Mouse (Mus musculus): Measurements from ENCODE around the gene Pex14. TPM values are rescaled to one million over a fixed set of nuclear protein-coding genes. Genes with fewer than 3 reads are reported as not detected.

Gene Pex14
- polyA plus RNA-seq, 1 experiment from 2014 or later = 42.3 TPM

DNA sequence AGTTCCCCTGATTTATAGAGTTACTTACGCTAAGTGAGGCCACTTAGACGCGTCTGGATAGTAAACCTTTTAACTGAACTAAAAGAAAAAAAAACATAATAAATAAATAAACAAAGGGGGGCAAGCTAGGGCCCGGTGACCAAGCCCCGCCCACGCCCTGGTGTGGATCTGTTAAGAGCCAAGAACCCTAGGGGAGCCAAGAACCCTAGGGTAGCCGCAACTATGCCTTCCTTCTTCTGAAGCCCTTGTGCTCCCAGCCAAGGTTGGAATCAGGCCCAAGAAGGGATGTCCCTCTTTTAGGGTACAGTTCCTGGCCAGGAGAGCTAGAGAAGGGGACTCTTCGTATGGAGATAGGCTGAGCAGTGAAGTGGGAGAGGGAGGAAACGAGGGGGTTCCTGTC lies 176.3 kb downstream of the Pex14 start:
- DNase-seq (ENCODE audit: low spot score) = no peak

DNA sequence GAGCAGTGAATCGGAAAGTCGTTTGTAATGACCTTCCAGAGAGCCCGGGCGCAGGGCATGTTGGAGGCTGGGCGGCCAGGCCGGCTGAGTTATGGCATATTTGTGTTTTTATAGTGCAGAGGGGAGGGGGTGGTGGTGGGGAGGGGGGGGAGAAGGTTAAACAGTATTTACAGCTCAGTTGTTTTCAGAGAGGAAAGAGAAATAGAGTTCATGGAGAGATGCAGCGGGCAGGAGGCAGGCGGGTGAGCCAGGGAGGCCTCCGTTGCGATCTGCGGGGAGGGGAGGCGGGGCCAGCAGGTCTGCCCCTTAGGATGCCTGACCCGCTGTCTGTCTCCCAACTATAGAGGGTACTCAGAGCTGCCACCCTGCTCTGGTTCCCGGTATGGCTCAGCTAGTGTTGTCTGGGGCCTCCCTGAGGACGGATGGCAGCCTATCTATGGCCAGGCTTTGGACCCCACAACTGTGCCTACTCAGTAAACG lies 177.4 kb downstream of the Pex14 start:
- DNase-seq (ENCODE audit: low spot score) = no peak

DNA sequence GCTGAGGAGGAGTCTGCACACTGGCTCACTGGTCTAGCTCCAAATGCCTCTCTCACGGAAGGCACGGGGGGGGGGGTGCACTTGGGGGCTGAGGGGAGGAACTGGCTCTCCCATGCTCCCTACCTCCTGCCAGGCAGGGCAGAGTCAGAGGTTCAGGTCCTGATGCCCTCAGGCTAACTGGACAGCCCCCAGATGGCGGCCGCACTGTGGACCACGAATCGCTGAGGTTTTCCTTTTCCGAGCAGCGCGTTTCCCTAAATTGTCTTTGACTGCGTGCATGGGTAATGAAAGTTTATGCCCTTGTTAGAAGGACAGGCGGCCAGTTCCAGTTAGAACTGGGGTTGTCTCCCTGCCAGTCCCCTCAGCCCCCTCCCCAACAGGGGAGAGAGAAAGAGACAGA lies 179.1 kb downstream of the Pex14 start:
- DNase-seq (ENCODE audit: low spot score) = no peak

- no peak for DNase-seq (ENCODE audit: low spot score)
These were observed 180.8 kb downstream of the Pex14 start for GRCm38 (mm10) chr4:148918707-148919447.

- no peak for DNase-seq (ENCODE audit: low spot score)
These were observed 183.8 kb downstream of the Pex14 start for GRCm38 (mm10) chr4:148915849-148916248.

- DNase-seq (ENCODE audit: low spot score) = peak; percentile 32
These were observed 184.6 kb downstream of the Pex14 start for GRCm38 (mm10) chr4:148914863-148915622.

- DNase-seq (ENCODE audit: low spot score) = no peak
These were observed 186.7 kb downstream of the Pex14 start for GRCm38 (mm10) chr4:148912826-148913590.

DNA sequence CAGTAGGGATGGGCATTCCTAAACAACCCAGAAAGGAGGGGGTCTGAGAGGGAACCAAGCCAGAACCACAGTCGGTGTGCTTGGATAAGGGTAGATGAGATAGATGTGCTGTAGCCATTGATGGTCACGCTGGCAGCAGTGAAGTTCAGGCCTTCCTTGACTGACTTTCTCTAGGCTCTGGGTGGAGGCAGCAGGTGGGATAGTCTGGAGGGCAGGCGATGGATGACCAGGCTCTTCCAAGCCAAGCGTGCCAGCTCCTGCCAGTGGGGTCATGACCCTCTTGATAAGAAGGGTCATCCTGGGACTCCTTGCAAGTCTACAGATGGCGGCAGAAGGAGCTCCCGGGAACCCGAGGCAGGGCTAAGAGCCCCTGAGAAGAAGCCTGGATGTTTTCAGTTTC lies 187.5 kb downstream of the Pex14 start:
- no peak for DNase-seq (ENCODE audit: low spot score)

Other genes starting within 250 kb of the Pex14 start
- 34.6 TPM in 2 replicates for gene Dffa, start 4.3 kb upstream of the Pex14 start, polyA plus RNA-seq (2015; fragmentation: Nextera tagmentation; extraction: Ambion mirVana)
- 0.19 TPM in 1 of 2 replicates, not detected in the other for gene Cort, start 26.9 kb upstream of the Pex14 start, polyA plus RNA-seq (2015; fragmentation: Nextera tagmentation; extraction: Ambion mirVana)
- gene Cenps, start 37.8 kb upstream of the Pex14 start, polyA plus RNA-seq (2015; fragmentation: Nextera tagmentation; extraction: Ambion mirVana) = 49.1 and 51.2 TPM in 2 replicates
- gene Pgd, start 66.9 kb upstream of the Pex14 start, polyA plus RNA-seq (2015; fragmentation: Nextera tagmentation; extraction: Ambion mirVana) = 77.6 and 89.0 TPM in 2 replicates
- gene Kif1b, start 207.8 kb upstream of the Pex14 start, polyA plus RNA-seq (2015; fragmentation: Nextera tagmentation; extraction: Ambion mirVana) = 9.8 and 10.5 TPM in 2 replicates